Mouse (Mus musculus) hindbrain, embryonic 10.5 days (tissue): ENCODE results near the gene Pde6g. TPM values are rescaled to one million over a fixed set of nuclear protein-coding genes. Genes with fewer than 3 reads are reported as not detected.

Source experiments
- DNase-seq: peaks from one replicate; pipeline ENCODE4 v3.0.0-alpha.2; 2017; ENCODE audit warnings: low spot score
- H3K27ac ChIP-seq: fragments of 300-500 bp; sonication (generic); 2 replicates; pipeline ENCODE4 v1.5.1; 2016; ENCODE audit warnings: mild to moderate bottlenecking, moderate library complexity
- H3K27me3 ChIP-seq: fragments of 300-500 bp; sonication (generic); 2 replicates; pipeline ENCODE4 v1.6.1; 2016; ENCODE audit warnings: mild to moderate bottlenecking; ENCODE audit not compliant: poor library complexity, insufficient read depth, severe bottlenecking
- H3K36me3 ChIP-seq: fragments of 300-500 bp; sonication (generic); 2 replicates; pipeline ENCODE4 v1.6.1; 2016; ENCODE audit warnings: mild to moderate bottlenecking, moderate library complexity
- H3K4me1 ChIP-seq: fragments of 300-500 bp; sonication (generic); replicated peaks from 2 replicates; pipeline ENCODE4 v1.6.1; 2016; ENCODE audit warnings: mild to moderate bottlenecking
- H3K4me3 ChIP-seq: fragments of 300-500 bp; sonication (generic); 2 replicates; pipeline ENCODE4 v1.5.1; 2016; ENCODE audit warnings: mild to moderate bottlenecking, moderate library complexity
- H3K9me3 ChIP-seq: fragments of 300-500 bp; sonication (generic); 2 replicates; pipeline ENCODE4 v1.6.1; 2016; ENCODE audit warnings: mild to moderate bottlenecking, moderate library complexity
- WGBS: fragments of 180-500 bp; shearing (Covaris S2); methylation state at CpG from one replicate; pipeline ENCODE4 v1.1.7; 2016; 5-methylcytosine and 5-hydroxymethylcytosine counted together
- polyA plus RNA-seq: library from polyadenylated mRNA; unstranded; fragments of >200 nt; fragmentation: Nextera tagmentation; extraction: Ambion mirVana; gene quantifications from 2 replicates; pipeline ENCODE4 v1.2.1, GENCODE M21; 2016

The Pde6g gene
- 0.31 and 0.35 TPM in 2 replicates for polyA plus RNA-seq

GRCm38 (mm10) chr11:120453306-120453705 is at the start of gene Pde6g:
Pde6g (minus strand) TSS chr11:120453500.
- H3K9me3 ChIP-seq, result no peaks in the 10 kb centered on the region
- 89% methylated on average over 4 of the region's 4 CpGs for WGBS
- DNase-seq, result no peak

GRCm38 (mm10) chr11:120501701-120502100 is 48.4 kb upstream of the Pde6g start:
- DNase-seq, result no peak
- peaks cover 9% of the 10 kb centered on the region for H3K4me1 ChIP-seq
- H3K36me3 ChIP-seq, result peaks cover 26% of the 10 kb centered on the region
- no peak overlapping the region for H3K4me3 ChIP-seq
- 91% methylated on average over 4 of the region's 4 CpGs for WGBS
- no peaks in the 10 kb centered on the region for H3K27me3 ChIP-seq
- H3K9me3 ChIP-seq, result no peaks in the 10 kb centered on the region
- H3K27ac ChIP-seq, result no peak overlapping the region

More at GRCm38 (mm10) chr11:120453306-120453705, at the start of gene Pde6g:
- Histone ChIP-seq H3K4me3 (no peak within 1 kb of the TSS), H3K4me1 (peaks cover 22% of the 10 kb centered on the region), H3K27me3 (no peaks in the 10 kb centered on the region), H3K27ac (no peak within 1 kb of the TSS), H3K36me3 (peaks cover 10% of the 10 kb centered on the region; the same call in 1 of the 2 replicates)

- Histone ChIP-seq H3K27me3 (no peaks in the 10 kb centered on the region), H3K27ac (no peak overlapping the region), H3K9me3 (no peaks in the 10 kb centered on the region), H3K4me1 (peaks cover 9% of the 10 kb centered on the region), H3K4me3 (no peak overlapping the region), H3K36me3 (peaks cover 33% of the 10 kb centered on the region)
- WGBS, result 74% methylated on average over 6 of the region's 6 CpGs
- DNase-seq, result no peak
Observed at GRCm38 (mm10) chr11:120501018-120501417, 47.7 kb upstream of the Pde6g start.

GRCm38 (mm10) chr11:120500357-120500756 is 47.1 kb upstream of the Pde6g start:
- H3K36me3 ChIP-seq, result peaks cover 40% of the 10 kb centered on the region
- no peak for DNase-seq
- WGBS, result 19% methylated on average over 3 of the region's 3 CpGs

DNA sequence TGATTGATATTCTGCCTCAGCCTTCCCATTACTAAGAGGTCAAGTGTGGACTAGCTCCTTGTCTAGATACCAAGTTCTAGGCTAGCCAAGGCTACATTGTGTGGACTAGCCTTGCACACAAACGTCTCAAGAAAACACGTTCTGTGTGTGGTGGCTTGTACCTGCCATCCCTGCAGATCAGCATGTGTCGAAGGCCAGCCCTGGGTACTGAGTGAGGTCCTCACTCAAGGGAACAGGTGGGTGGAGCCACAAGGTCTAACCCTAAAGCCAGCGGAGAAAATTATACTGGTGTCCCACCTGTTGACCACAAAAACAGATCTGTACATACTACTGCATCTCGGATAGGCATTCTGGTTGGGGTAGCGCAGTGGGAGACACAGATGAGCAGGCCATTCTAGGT is 46.6 kb upstream of the Pde6g start:
- no peak for DNase-seq
- H3K9me3 ChIP-seq, result no peaks in the 10 kb centered on the region
- WGBS, result 76% methylated on average over 6 of the region's 6 CpGs
- H3K4me1 ChIP-seq, result peaks cover 9% of the 10 kb centered on the region
- no peaks in the 10 kb centered on the region for H3K27me3 ChIP-seq
- no peak overlapping the region; the same call in 1 of the 2 replicates for H3K4me3 ChIP-seq
- peaks cover 44% of the 10 kb centered on the region for H3K36me3 ChIP-seq
- H3K27ac ChIP-seq, result no peak overlapping the region

More at GRCm38 (mm10) chr11:120500357-120500756, 47.1 kb upstream of the Pde6g start:
- Histone ChIP-seq H3K27ac (no peak overlapping the region), H3K27me3 (no peaks in the 10 kb centered on the region), H3K4me1 (peaks cover 9% of the 10 kb centered on the region), H3K9me3 (no peaks in the 10 kb centered on the region), H3K4me3 (no peak overlapping the region)

- H3K36me3 ChIP-seq, result peaks cover 55% of the 10 kb centered on the region
- H3K4me1 ChIP-seq, result peaks cover 14% of the 10 kb centered on the region
- no peak overlapping the region; the same call in 1 of the 2 replicates for H3K27ac ChIP-seq
- no peaks in the 10 kb centered on the region for H3K27me3 ChIP-seq
- H3K9me3 ChIP-seq, result no peaks in the 10 kb centered on the region
- peak overlapping the region; percentile 20; the same call in 1 of the 2 replicates for H3K4me3 ChIP-seq
- WGBS, result 92% methylated on average over 5 of the region's 5 CpGs
- no peak for DNase-seq
Observed at GRCm38 (mm10) chr11:120498891-120499290, 45.6 kb upstream of the Pde6g start.

- H3K27ac ChIP-seq, result peak overlapping the region; percentile 2; the same call in 1 of the 2 replicates
- peaks cover 56% of the 10 kb centered on the region for H3K36me3 ChIP-seq
- 92% methylated on average over 12 of the region's 12 CpGs for WGBS
- peaks cover 21% of the 10 kb centered on the region for H3K4me1 ChIP-seq
- no peaks in the 10 kb centered on the region for H3K27me3 ChIP-seq
- no peak overlapping the region for H3K4me3 ChIP-seq
- no peaks in the 10 kb centered on the region for H3K9me3 ChIP-seq
- no peak for DNase-seq
Observed at GRCm38 (mm10) chr11:120498226-120498625, 44.9 kb upstream of the Pde6g start.

- Histone ChIP-seq H3K4me3 (no peak overlapping the region), H3K27ac (no peak overlapping the region), H3K36me3 (peaks cover 56% of the 10 kb centered on the region), H3K4me1 (peaks cover 29% of the 10 kb centered on the region), H3K27me3 (no peaks in the 10 kb centered on the region), H3K9me3 (no peaks in the 10 kb centered on the region)
- no peak for DNase-seq
- 93% methylated on average over 3 of the region's 3 CpGs for WGBS
Observed at GRCm38 (mm10) chr11:120497436-120497835, 44.1 kb upstream of the Pde6g start.

GRCm38 (mm10) chr11:120493911-120494310 is 40.6 kb upstream of the Pde6g start:
- 88% methylated on average over 3 of the region's 3 CpGs for WGBS
- DNase-seq, result no peak
- Histone ChIP-seq H3K4me3 (no peak overlapping the region), H3K36me3 (peaks cover 65% of the 10 kb centered on the region), H3K4me1 (peaks cover 53% of the 10 kb centered on the region), H3K27me3 (no peaks in the 10 kb centered on the region), H3K9me3 (no peaks in the 10 kb centered on the region), H3K27ac (no peak overlapping the region)

- 67% methylated on average over 3 of the region's 3 CpGs for WGBS
- no peak for DNase-seq
- Histone ChIP-seq H3K27me3 (no peaks in the 10 kb centered on the region), H3K27ac (peak overlapping the region; percentile 94; the same call in 1 of the 2 replicates), H3K4me1 (peaks cover 49% of the 10 kb centered on the region), H3K9me3 (no peaks in the 10 kb centered on the region), H3K4me3 (peak overlapping the region; percentile 96), H3K36me3 (peaks cover 65% of the 10 kb centered on the region)
Observed at GRCm38 (mm10) chr11:120493351-120493750, 40.1 kb upstream of the Pde6g start.

- H3K9me3 ChIP-seq, result no peaks in the 10 kb centered on the region
- no peak for DNase-seq
- WGBS, result 32% methylated on average over 3 of the region's 3 CpGs
- H3K27me3 ChIP-seq, result no peaks in the 10 kb centered on the region
- peaks cover 65% of the 10 kb centered on the region for H3K36me3 ChIP-seq
- peak overlapping the region; percentile 96 for H3K4me3 ChIP-seq
- H3K4me1 ChIP-seq, result peaks cover 49% of the 10 kb centered on the region
- H3K27ac ChIP-seq, result peak overlapping the region; percentile 94
Observed at GRCm38 (mm10) chr11:120492878-120493203, 39.5 kb upstream of the Pde6g start.

GRCm38 (mm10) chr11:120492024-120492877 is 39.0 kb upstream of the Pde6g start:
- peaks cover 49% of the 10 kb centered on the region for H3K4me1 ChIP-seq
- DNase-seq, result peak; percentile 52
- H3K4me3 ChIP-seq, result peak overlapping the region; percentile 96
- H3K36me3 ChIP-seq, result peaks cover 65% of the 10 kb centered on the region
- no peaks in the 10 kb centered on the region for H3K27me3 ChIP-seq
- peak overlapping the region; percentile 94 for H3K27ac ChIP-seq
- H3K9me3 ChIP-seq, result no peaks in the 10 kb centered on the region
- under 1% methylated on average over 48 of the region's 48 CpGs for WGBS

DNA sequence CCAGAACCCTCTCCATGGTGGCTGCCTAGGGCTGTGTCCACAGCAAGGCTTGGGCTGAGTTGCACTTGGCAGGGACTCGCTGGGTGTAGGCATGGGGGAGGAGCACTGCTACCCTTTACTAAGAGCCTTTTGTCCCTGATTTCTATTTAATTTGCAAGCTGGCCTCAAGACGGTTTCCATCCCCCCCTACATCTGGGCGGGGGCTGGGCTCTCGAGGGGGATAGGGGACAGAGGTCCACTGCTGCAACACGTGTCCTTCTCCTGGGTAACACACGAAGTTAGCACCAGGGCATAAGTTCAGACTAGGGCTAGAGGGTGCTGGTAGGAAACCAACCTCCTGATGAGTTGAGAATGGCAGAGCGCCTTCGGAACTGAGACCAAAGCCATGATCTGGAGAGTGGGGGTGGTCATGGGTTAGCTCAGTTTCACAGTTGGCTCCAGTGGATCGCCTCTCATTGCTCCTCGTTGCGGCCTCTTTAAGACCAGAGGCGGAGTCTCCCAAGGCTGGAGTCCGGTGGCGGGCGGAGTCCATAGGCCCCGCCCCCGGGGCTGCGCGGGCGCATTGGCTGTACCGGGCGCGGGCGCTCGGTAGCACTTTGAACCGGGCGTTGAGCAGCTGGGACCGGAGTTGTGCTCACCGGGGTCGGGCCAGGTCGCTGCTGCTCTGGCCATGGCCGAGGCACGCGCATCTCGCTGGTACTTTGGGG is 38.2 kb upstream of the Pde6g start, which contains the start of gene Slc25a10:
Gene Slc25a10 (plus strand): TSS at position 524 of the 707 bp plus-strand sequence.
- H3K27me3 ChIP-seq, result no peaks in the 10 kb centered on the region
- peaks cover 50% of the 10 kb centered on the region for H3K4me1 ChIP-seq
- no peaks in the 10 kb centered on the region for H3K9me3 ChIP-seq
- 0% methylated on average over 35 of the region's 35 CpGs for WGBS
- peak; percentile 89 for DNase-seq
- H3K36me3 ChIP-seq, result peaks cover 65% of the 10 kb centered on the region
- H3K27ac ChIP-seq, result peak within 1 kb of the TSS; percentile 94
- H3K4me3 ChIP-seq, result peak within 1 kb of the TSS; percentile 96
